Mouse (Mus musculus) embryonic facial prominence, embryonic 11.5 days (tissue): ENCODE data around the gene Arhgef40. TPM values are rescaled to one million over a fixed set of nuclear protein-coding genes. Genes with fewer than 3 reads are reported as not detected.

Source experiments
- ATAC-seq: fragments of 200-750 bp; cut with Nextera tagmentation; replicated peaks from 2 replicates; pipeline ENCODE4 v1.8.0; 2017; ENCODE audit warnings: low read depth; ENCODE audit not compliant: insufficient number of reproducible peaks, low FRiP score, low TSS enrichment
- DNase-seq: peaks from one replicate; pipeline ENCODE4 v3.0.0-alpha.2; 2015; ENCODE audit warnings: low spot score
- H3K27ac ChIP-seq: fragments of 300-500 bp; sonication (generic); replicated peaks from 2 replicates; pipeline ENCODE4 v1.5.1; 2014; ENCODE audit warnings: mild to moderate bottlenecking, low read depth, low read length, control low read depth
- H3K27me3 ChIP-seq: fragments of 300-500 bp; sonication (generic); 2 replicates; pipeline ENCODE4 v1.6.1; 2014; ENCODE audit warnings: mild to moderate bottlenecking, low read length, moderate library complexity, mixed read lengths; ENCODE audit not compliant: control insufficient read depth, insufficient read depth
- H3K36me3 ChIP-seq: fragments of 300-500 bp; sonication (generic); replicated peaks from 2 replicates; pipeline ENCODE4 v1.6.1; 2014; ENCODE audit warnings: low read depth, mild to moderate bottlenecking, low read length, moderate library complexity, mixed read lengths; ENCODE audit not compliant: control insufficient read depth, insufficient read depth
- H3K4me1 ChIP-seq: fragments of 300-500 bp; sonication (generic); 2 replicates; pipeline ENCODE4 v1.6.1; 2014; ENCODE audit warnings: low read length, mixed read lengths; ENCODE audit not compliant: control insufficient read depth, insufficient read depth
- H3K4me2 ChIP-seq: fragments of 300-500 bp; sonication (generic); 2 replicates; pipeline ENCODE4 v1.6.1; 2014; ENCODE audit warnings: low read depth, mild to moderate bottlenecking, control low read depth, low read length, moderate library complexity
- H3K4me3 ChIP-seq: fragments of 300-500 bp; sonication (generic); 2 replicates; pipeline ENCODE4 v1.5.1; 2014; ENCODE audit warnings: low read depth, low read length, control low read depth
- H3K9ac ChIP-seq: fragments of 300-500 bp; sonication (generic); replicated peaks from 2 replicates; pipeline ENCODE4 v1.6.1; 2014; ENCODE audit warnings: mild to moderate bottlenecking, control low read depth, low read length
- H3K9me3 ChIP-seq: fragments of 300-500 bp; sonication (generic); replicated peaks from 2 replicates; pipeline ENCODE4 v1.6.1; 2016; ENCODE audit warnings: mild to moderate bottlenecking, low read length, inconsistent platforms, mixed read lengths; ENCODE audit not compliant: control insufficient read depth
- WGBS: fragments of 180-500 bp; shearing (Covaris S2); extraction: QIAGEN DNeasy Blood & Tissue Kit; methylation state at CpG from one replicate; pipeline ENCODE4 v1.1.7; 2014; 5-methylcytosine and 5-hydroxymethylcytosine counted together
- polyA plus RNA-seq: library from polyadenylated mRNA; unstranded; fragments of >200 nt; fragmentation: Nextera tagmentation; extraction: Ambion mirVana; gene quantifications from 2 replicates; pipeline ENCODE4 v1.2.1, GENCODE M21; 2014

The Arhgef40 gene
- polyA plus RNA-seq, 1 experiment from 2014 or later: 82.6 TPM

DNA sequence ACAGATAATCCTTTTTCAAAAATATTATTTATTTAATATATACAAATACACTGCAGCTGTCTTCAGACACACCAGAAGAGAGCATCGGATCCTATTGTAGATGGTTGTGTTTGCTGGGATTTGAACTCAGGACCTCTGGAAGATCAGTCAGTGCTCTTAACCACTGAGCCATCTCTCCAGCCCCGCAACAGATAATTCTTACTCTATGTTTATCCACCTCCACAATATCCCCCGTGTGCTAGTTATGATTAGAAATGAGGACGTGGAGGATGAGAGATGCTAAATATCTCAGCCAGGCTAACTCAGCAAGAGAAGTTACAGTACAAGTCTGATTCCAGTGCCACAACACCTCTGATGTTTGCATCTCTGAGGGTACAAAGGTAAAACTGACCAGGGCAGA is 9.9 kb downstream of the Arhgef40 start:
- Histone ChIP-seq H3K4me3 (no peak overlapping the region), H3K9ac (no peak overlapping the region), H3K27ac (no peak overlapping the region), H3K9me3 (no peaks in the 10 kb centered on the region), H3K27me3 (no peaks in the 10 kb centered on the region), H3K4me2 (no peak overlapping the region), H3K36me3 (peaks cover 29% of the 10 kb centered on the region), H3K4me1 (no peaks in the 10 kb centered on the region)
- ATAC-seq: no peak
- no peak for DNase-seq
- WGBS: 89% methylated on average over 4 of the region's 4 CpGs

GRCm38 (mm10) chr14:51995219-51995871 is 10.8 kb downstream of the Arhgef40 start:
- no peak for ATAC-seq
- Histone ChIP-seq H3K4me2 (no peak overlapping the region), H3K27me3 (no peaks in the 10 kb centered on the region), H3K36me3 (peaks cover 36% of the 10 kb centered on the region), H3K4me1 (no peaks in the 10 kb centered on the region), H3K4me3 (no peak overlapping the region), H3K9ac (no peak overlapping the region), H3K27ac (no peak overlapping the region), H3K9me3 (no peaks in the 10 kb centered on the region)
- WGBS: 81% methylated on average over 12 of the region's 12 CpGs
- DNase-seq: no peak

DNA sequence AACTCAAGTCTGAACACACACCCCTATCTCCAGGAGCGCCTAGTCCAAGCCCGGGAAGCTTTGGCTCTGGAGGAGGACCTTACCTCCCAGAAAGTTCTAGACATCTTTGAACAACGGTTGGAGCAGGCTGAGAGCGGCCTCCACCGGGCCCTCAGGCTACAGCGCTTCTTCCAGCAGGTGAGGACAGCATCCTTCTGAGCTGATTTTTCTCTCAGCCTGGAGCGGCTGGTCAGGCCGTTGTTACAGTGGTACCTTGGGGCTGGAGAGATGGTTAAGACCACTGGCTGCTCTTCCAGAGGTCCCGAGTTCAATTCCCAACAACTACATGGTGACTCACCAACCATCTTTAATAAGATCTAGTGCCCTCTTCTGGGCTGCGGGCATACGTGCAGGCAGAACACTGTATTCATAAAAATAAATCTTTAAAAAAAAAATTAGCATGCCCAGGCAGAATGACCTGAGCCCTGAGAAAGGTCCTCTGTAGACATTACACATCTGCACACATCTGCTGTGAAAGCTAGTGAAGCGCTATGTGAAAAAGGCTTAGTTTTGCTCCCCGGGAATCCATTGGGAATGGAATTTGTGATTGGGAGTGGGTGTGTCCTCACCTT is 11.8 kb downstream of the Arhgef40 start:
- Histone ChIP-seq H3K4me1 (no peaks in the 10 kb centered on the region), H3K9me3 (no peaks in the 10 kb centered on the region), H3K4me2 (no peak overlapping the region), H3K27me3 (no peaks in the 10 kb centered on the region), H3K36me3 (peaks cover 35% of the 10 kb centered on the region), H3K4me3 (no peak overlapping the region), H3K9ac (no peak overlapping the region), H3K27ac (no peak overlapping the region)
- WGBS: 87% methylated on average over 13 of the region's 13 CpGs
- DNase-seq (peak; percentile 42), ATAC-seq (no peak)

DNA sequence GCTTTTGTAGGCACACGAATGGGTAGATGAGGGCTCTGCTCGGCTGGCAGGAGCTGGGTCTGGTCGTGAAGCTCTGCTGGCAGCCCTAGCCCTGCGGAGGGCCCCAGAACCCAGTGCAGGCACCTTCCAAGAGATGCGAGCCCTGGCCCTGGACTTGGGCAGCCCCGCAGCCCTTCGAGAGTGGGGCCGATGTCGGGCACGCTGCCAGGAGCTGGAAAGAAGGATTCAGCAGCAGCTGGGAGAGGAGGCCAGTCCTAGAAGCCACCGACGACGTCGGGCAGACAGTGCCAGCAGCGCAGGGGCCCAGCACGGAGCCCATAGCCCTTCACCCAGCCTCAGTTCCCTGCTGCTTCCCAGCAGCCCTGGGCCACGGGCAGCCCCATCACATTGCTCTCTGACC is 12.3 kb downstream of the Arhgef40 start:
- H3K4me3 ChIP-seq: no peak overlapping the region
- WGBS: 78% methylated on average over 17 of the region's 17 CpGs
- no peaks in the 10 kb centered on the region for H3K9me3 ChIP-seq
- H3K9ac ChIP-seq: no peak overlapping the region
- ATAC-seq (no peak), DNase-seq (no peak)
- H3K36me3 ChIP-seq: peaks cover 37% of the 10 kb centered on the region
- 0 out of 2 replicates have a peak overlapping the region, but pooled peaks have one; percentile 13 for H3K4me2 ChIP-seq
- no peak overlapping the region for H3K27ac ChIP-seq
- no peaks in the 10 kb centered on the region for H3K4me1 ChIP-seq
- H3K27me3 ChIP-seq: no peaks in the 10 kb centered on the region

DNA sequence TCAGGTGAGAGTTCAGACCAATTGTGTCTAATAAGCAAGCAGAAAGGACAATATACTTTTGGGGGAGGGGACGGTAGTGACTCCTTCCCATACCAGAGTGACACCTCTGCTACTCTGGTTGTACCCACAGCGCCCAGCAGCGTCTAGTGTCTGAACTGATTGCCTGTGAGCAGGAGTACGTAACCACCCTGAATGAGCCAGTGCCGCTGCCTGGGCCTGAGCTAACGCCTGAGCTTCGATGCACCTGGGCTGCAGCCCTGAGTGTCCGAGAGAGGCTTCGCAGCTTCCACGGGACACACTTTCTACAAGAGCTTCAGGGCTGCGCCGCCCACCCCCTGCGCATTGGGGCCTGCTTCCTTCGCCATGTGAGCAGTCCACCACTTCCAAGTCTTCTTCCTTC is 13.0 kb downstream of the Arhgef40 start:
- Histone ChIP-seq H3K4me1 (no peaks in the 10 kb centered on the region), H3K4me3 (no peak overlapping the region), H3K9me3 (no peaks in the 10 kb centered on the region), H3K36me3 (peaks cover 43% of the 10 kb centered on the region), H3K9ac (no peak overlapping the region), H3K27ac (no peak overlapping the region), H3K27me3 (no peaks in the 10 kb centered on the region), H3K4me2 (no peak overlapping the region)
- ATAC-seq: no peak
- WGBS: 91% methylated on average over 14 of the region's 14 CpGs
- no peak for DNase-seq

GRCm38 (mm10) chr14:52003981-52004495 is 19.5 kb downstream of the Arhgef40 start:
- Histone ChIP-seq H3K36me3 (peaks cover 31% of the 10 kb centered on the region), H3K9ac (no peak overlapping the region), H3K9me3 (no peaks in the 10 kb centered on the region), H3K4me2 (no peak overlapping the region; the same call in 1 of the 2 replicates), H3K4me1 (no peaks in the 10 kb centered on the region), H3K27me3 (no peaks in the 10 kb centered on the region), H3K27ac (no peak overlapping the region), H3K4me3 (no peak overlapping the region)
- DNase-seq: peak; percentile 72
- WGBS: 35% methylated on average over 16 of the region's 16 CpGs
- ATAC-seq: peak; percentile 30

- peaks cover 5% of the 10 kb centered on the region; the same call in 1 of the 2 replicates for H3K4me1 ChIP-seq
- 67% methylated on average over 7 of the region's 7 CpGs for WGBS
- H3K36me3 ChIP-seq: peaks cover 23% of the 10 kb centered on the region
- no peak overlapping the region for H3K4me3 ChIP-seq
- no peak overlapping the region for H3K9ac ChIP-seq
- ATAC-seq: no peak
- no peak overlapping the region for H3K4me2 ChIP-seq
- no peak for DNase-seq
- H3K27ac ChIP-seq: no peak overlapping the region
- no peaks in the 10 kb centered on the region for H3K9me3 ChIP-seq
- H3K27me3 ChIP-seq: no peaks in the 10 kb centered on the region
Measured at GRCm38 (mm10) chr14:52005141-52005540, 20.6 kb downstream of the Arhgef40 start.

DNA sequence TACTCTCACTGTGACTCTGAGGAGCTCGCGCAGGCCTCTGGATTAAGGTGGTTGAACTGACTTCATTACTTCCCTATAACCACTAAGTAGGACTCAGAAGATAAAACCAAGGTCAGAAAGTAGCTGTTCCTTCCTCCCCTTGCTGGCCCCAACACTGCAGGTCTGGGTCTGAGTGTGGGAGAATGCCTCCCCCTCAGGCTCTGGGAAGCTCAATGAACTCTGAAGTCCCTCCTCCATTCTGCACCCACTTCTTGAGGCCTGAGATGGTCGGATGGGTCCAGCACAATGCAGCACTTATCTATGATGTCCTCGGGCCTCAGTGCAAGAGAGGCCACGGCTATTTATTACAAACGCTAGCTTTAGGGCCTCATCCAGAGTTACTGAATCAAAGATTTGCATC is 21.1 kb downstream of the Arhgef40 start:
- H3K9ac ChIP-seq: no peak overlapping the region
- no peak overlapping the region for H3K4me3 ChIP-seq
- peaks cover 20% of the 10 kb centered on the region for H3K36me3 ChIP-seq
- 84% methylated on average over 6 of the region's 6 CpGs for WGBS
- no peaks in the 10 kb centered on the region for H3K9me3 ChIP-seq
- no peaks in the 10 kb centered on the region for H3K27me3 ChIP-seq
- no peak overlapping the region for H3K4me2 ChIP-seq
- DNase-seq: no peak
- H3K27ac ChIP-seq: no peak overlapping the region
- peaks cover 5% of the 10 kb centered on the region; the same call in 1 of the 2 replicates for H3K4me1 ChIP-seq
- ATAC-seq: no peak
